Mouse (Mus musculus) forebrain, embryonic 10.5 days (tissue): ENCODE measurements around the gene Ube2j1. TPM values are rescaled to one million over a fixed set of nuclear protein-coding genes. Genes with fewer than 3 reads are reported as not detected.
"Not testable (repeated sequence)": the region's sequence is repeated elsewhere in the genome, so short reads cannot be mapped to it uniquely, and the experiment has no call there.

Experiments
- DNase-seq: peaks from one replicate; pipeline ENCODE4 v3.0.0-alpha.2; 2017; ENCODE audit warnings: low spot score; ENCODE audit errors: extremely low spot score
- H3K27ac ChIP-seq: fragments of 300-500 bp; sonication (generic); 2 replicates; pipeline ENCODE4 v1.5.1; 2016; ENCODE audit warnings: mild to moderate bottlenecking
- H3K27me3 ChIP-seq: fragments of 300-500 bp; sonication (generic); 2 replicates; pipeline ENCODE4 v1.6.1; 2016; ENCODE audit warnings: mild to moderate bottlenecking; ENCODE audit not compliant: poor library complexity, severe bottlenecking
- H3K36me3 ChIP-seq: fragments of 300-500 bp; sonication (generic); replicated peaks from 2 replicates; pipeline ENCODE4 v1.6.1; 2016; ENCODE audit warnings: mild to moderate bottlenecking, moderate library complexity
- H3K4me1 ChIP-seq: fragments of 300-500 bp; sonication (generic); 2 replicates; pipeline ENCODE4 v1.6.1; 2016
- H3K4me3 ChIP-seq: fragments of 300-500 bp; sonication (generic); 2 replicates; pipeline ENCODE4 v1.5.1; 2016; ENCODE audit warnings: mild to moderate bottlenecking, moderate library complexity
- H3K9me3 ChIP-seq: fragments of 300-500 bp; sonication (generic); 2 replicates; pipeline ENCODE4 v1.6.1; 2016; ENCODE audit warnings: mild to moderate bottlenecking, moderate library complexity
- WGBS: fragments of 180-500 bp; shearing (Covaris S2); methylation state at CpG from one replicate; pipeline ENCODE4 v1.1.7; 2016; 5-methylcytosine and 5-hydroxymethylcytosine counted together
- polyA plus RNA-seq: library from polyadenylated mRNA; unstranded; fragments of >200 nt; fragmentation: Nextera tagmentation; extraction: Ambion mirVana; gene quantifications from 2 replicates; pipeline ENCODE4 v1.2.1, GENCODE M21; 2016

Gene Ube2j1
- polyA plus RNA-seq, 1 experiment from 2014 or later, result 46.8 TPM

DNA sequence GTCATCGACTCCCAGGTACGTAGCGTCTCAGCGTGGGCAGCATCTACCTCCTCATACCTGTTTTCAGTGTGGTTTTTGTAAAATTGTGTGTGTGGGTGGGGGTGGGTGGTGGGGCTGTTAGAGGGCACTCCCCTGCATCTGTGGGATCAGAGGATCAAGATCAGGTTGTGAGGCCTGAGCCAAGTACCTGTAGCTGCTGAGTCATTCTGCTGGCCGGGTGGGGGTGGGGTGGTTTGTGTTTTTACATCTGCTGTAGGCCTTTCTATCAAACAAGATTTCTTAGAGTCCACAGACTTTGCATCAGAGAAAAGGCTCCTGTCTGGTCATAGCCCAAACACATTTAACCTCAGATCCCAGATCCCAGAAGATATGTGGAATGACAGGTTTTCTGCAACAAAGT lies 35.1 kb upstream of the Ube2j1 start:
- no peak for DNase-seq
- no peaks in the 10 kb centered on the region for H3K27me3 ChIP-seq
- peaks cover 45% of the 10 kb centered on the region for H3K36me3 ChIP-seq
- no peaks in the 10 kb centered on the region for H3K4me1 ChIP-seq
- no peak overlapping the region for H3K4me3 ChIP-seq
- no peaks in the 10 kb centered on the region; the same call in 1 of the 2 replicates for H3K9me3 ChIP-seq
- H3K27ac ChIP-seq, result no peak overlapping the region
- WGBS, result 94% methylated on average over 5 of the region's 5 CpGs

DNA sequence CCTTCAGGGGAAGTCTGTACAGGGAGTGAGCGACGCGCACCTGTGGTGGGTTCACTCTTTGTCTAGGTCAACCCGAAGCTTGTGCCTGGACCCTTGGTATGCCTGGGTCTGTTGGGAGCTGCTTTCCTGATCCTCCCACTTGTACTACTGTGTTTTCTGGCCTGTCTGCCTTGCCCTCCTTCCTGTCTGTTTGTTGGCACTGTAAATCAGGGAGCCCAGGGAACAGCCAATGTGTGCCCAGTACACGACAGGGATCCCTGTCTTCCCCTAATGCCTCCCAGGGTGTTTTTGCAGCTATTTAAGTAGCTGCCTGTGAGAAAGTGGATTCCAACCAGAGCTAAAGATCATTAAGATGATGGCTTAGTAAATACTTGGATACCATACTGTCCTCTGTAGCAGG lies 33.6 kb upstream of the Ube2j1 start:
- DNase-seq, result no peak
- no peaks in the 10 kb centered on the region; the same call in 1 of the 2 replicates for H3K9me3 ChIP-seq
- H3K27ac ChIP-seq, result no peak overlapping the region
- no peak overlapping the region for H3K4me3 ChIP-seq
- no peaks in the 10 kb centered on the region for H3K27me3 ChIP-seq
- H3K4me1 ChIP-seq, result no peaks in the 10 kb centered on the region
- peaks cover 41% of the 10 kb centered on the region for H3K36me3 ChIP-seq
- 94% methylated on average over 5 of the region's 5 CpGs for WGBS

DNA sequence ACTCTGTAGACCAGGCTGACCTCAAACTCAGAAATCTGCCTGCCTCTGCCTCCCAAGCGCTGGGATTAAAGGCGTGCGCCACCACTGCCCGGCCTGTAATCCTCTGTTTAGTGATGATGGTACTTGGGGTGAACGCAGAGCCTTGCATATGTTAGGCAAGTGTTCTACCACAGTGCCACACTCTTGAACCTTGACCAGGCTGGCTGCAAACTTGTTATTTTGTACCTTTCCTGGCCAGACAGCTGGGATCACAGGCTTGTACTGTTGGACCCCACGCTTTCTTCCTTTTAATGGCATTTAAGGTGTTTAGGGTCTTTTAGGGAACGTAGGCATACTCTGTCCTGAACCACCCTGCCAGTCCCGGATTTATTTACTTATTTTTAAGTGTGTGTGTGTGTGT lies 32.2 kb upstream of the Ube2j1 start:
- Histone ChIP-seq H3K9me3 (no peaks in the 10 kb centered on the region; the same call in 1 of the 2 replicates), H3K36me3 (peaks cover 44% of the 10 kb centered on the region)
- 93% methylated on average over 8 of the region's 8 CpGs for WGBS

DNA sequence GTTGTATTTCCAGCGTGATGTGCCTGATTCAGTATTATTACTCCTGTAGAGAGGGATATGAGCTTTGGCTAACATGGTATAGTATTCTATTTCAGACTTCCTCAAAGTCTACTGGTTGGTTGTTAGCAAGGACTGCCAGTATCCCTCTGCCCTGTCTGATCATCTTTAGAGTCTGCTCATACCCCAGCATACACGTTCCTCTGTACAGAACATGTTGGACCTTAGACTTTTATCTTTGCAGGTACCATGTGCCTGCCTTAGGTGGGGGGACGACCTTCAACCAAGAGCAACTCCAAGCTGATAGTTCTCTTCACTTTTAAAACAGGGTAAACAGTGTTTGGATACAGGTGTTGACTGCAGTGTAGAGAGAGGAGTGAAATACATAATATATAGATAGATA lies 29.1 kb upstream of the Ube2j1 start:
- Histone ChIP-seq H3K4me3 (no peak overlapping the region), H3K4me1 (no peaks in the 10 kb centered on the region), H3K27me3 (no peaks in the 10 kb centered on the region), H3K36me3 (peaks cover 61% of the 10 kb centered on the region), H3K9me3 (no peaks in the 10 kb centered on the region), H3K27ac (no peak overlapping the region)
- WGBS, result 89% methylated on average over 3 of the region's 3 CpGs
- DNase-seq, result no peak

More for the DNA sequence above, 32.2 kb upstream of the Ube2j1 start:
- no peak for DNase-seq
- Histone ChIP-seq H3K4me1 (no peaks in the 10 kb centered on the region), H3K27ac (no peak overlapping the region), H3K27me3 (no peaks in the 10 kb centered on the region), H3K4me3 (no peak overlapping the region)

DNA sequence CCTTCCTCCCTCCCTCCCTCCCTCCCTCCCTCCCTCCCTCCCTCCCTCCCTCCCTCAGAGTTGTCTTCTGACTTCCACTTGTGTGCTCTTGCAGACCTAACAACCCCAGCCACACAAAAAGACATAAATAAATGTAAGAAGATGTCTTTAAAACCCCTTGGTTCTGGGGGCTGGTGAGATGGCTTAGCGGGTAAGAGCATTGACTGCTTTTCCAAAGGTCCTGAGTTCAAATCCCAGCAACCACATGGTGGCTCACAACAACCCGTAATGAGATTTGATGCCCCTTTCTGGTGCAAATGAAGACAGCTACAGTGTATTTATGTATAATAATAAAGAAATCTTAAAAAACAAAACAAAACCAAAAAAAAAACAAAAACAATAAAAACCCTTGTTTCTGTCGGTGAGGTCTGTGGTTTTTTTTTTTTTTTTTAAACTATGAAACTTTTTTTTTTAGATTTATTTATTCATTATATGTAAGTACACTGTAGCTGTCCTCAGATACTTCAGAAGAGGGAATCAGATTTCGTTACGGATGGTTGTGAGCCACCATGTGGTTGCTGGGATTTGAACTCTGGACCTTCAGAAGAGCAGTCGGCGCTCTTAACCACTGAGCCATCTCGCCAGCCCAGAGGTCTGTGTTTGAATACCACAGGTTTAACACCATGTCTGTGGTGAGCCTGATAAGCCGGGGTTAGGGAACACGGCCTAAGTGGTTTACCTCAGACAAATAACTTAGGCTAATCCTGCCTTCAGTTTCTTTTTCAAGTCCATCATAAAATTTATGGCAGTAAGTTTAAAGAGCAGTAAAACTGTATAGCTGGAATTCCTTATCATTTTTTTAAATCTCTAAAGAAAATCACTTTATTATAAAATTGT lies 25.4 kb upstream of the Ube2j1 start:
- 94% methylated on average over 10 of the region's 10 CpGs for WGBS
- not testable (repeated sequence) for H3K4me3 ChIP-seq, H3K27ac ChIP-seq, H3K9me3 ChIP-seq, H3K27me3 ChIP-seq, DNase-seq, H3K4me1 ChIP-seq
- H3K36me3 ChIP-seq, result peaks cover 70% of the 10 kb centered on the region

DNA sequence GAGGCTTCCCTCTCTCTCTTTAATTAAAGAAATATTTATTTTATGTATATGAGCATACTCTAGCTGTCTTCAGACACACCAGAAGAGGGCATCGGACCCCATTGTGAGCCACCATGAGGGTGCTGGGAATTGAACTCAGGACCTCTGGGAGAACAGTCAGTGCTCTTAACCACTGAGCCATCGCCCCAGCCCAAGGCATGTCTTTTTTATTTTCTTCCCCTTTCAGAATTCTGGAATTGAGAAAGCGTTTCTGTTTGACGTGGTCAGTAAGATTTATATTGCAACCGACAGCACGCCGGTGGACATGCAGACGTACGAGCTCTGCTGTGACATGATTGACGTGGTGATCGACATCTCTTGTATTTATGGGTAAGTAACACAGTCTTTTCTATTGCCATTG lies 24.4 kb upstream of the Ube2j1 start:
- H3K36me3 ChIP-seq, result peaks cover 73% of the 10 kb centered on the region
- H3K9me3 ChIP-seq, result no peaks in the 10 kb centered on the region
- no peak overlapping the region for H3K27ac ChIP-seq
- 94% methylated on average over 11 of the region's 11 CpGs for WGBS
- no peak overlapping the region for H3K4me3 ChIP-seq
- DNase-seq, result no peak
- H3K27me3 ChIP-seq, result no peaks in the 10 kb centered on the region
- H3K4me1 ChIP-seq, result no peaks in the 10 kb centered on the region

DNA sequence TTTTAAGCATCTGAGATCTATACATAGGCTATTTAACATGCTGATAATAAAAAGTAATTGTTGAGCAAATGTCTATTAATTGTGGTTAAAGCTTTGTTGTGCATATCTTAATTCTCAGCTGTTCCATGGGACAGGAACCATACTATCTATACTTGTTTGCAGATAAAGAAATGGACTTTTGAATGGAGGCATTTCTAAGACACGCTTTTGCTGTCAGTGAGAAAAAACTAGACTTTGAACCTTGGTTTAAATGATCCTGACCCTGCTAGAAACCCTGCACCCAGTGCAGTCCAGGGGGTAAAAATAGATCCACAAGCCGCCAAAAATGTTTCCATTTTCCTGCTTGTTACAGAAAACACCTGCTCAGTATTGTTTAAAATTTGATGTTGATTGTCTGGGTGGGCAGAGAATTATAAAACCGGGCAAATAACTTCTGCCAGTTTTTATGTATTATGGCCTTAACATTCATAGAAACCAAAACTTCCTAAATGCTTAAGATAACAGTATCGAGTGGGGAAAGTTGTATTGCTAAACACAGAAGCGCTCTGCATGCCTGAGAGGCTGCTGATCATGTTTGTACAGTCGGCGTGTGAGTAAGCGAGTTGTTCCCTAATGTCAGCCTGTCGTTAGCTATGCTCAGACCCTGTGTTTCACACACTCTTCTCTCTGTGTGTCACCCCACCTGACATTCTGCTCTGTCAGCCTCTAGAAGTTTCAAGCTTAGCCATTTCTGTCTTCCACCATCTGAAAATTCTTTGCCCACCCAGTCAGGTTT lies 23.6 kb upstream of the Ube2j1 start:
- Histone ChIP-seq H3K27ac (no peak overlapping the region), H3K27me3 (no peaks in the 10 kb centered on the region), H3K36me3 (peaks cover 77% of the 10 kb centered on the region), H3K9me3 (no peaks in the 10 kb centered on the region), H3K4me1 (no peaks in the 10 kb centered on the region), H3K4me3 (no peak overlapping the region)
- no peak for DNase-seq
- WGBS, result 94% methylated on average over 9 of the region's 9 CpGs

DNA sequence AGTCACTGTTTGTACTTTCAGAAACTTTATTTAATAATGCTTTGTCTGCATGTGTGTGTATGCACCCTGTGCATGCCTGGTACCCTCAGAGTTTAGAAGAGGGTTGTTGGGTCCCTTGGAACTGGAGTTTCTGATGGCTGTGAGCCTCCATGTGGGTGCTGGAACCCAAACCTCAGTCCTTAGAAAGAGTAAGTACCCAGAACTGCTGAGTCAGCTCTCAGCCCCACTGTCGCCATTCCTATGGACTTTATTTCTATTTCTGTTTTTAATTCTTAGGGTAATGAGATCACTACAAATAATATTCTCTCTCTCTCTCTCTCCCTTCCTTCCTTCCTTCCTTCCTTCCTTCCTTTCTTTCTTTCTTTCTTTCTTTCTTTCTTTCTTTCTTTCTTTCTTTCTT lies 21.1 kb upstream of the Ube2j1 start:
- peaks cover 9% of the 10 kb centered on the region; the same call in 1 of the 2 replicates for H3K9me3 ChIP-seq
- 92% methylated on average over 1 of the region's 1 CpGs for WGBS
- peaks cover 81% of the 10 kb centered on the region for H3K36me3 ChIP-seq
- no peak overlapping the region for H3K27ac ChIP-seq
- H3K4me1 ChIP-seq, result no peaks in the 10 kb centered on the region
- H3K4me3 ChIP-seq, result no peak overlapping the region
- no peak for DNase-seq
- H3K27me3 ChIP-seq, result no peaks in the 10 kb centered on the region

DNA sequence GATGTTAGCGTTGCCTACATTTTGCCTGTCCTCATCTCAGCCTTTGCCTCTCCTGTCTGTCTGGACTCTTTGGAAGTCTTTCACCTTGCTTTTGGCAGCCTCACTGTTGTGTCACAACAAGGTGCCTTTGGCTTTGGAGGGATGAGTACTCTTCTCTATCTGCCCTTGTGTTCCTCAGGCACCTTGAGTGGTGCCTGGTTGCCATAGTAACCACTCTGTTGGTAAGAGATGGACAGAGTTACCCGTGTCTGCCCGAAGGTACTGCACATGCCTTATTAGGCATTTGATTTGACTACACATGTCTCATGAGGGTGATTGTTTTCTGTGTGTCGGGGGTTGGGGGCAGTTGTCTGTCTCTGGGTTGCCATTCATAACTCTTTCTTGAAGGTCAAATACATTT lies 18.7 kb upstream of the Ube2j1 start:
- WGBS, result 96% methylated on average over 4 of the region's 4 CpGs
- no peaks in the 10 kb centered on the region for H3K4me1 ChIP-seq
- peaks cover 9% of the 10 kb centered on the region; the same call in 1 of the 2 replicates for H3K9me3 ChIP-seq
- no peak for DNase-seq
- no peaks in the 10 kb centered on the region for H3K27me3 ChIP-seq
- H3K36me3 ChIP-seq, result peaks cover 68% of the 10 kb centered on the region
- no peak overlapping the region for H3K4me3 ChIP-seq
- H3K27ac ChIP-seq, result no peak overlapping the region

DNA sequence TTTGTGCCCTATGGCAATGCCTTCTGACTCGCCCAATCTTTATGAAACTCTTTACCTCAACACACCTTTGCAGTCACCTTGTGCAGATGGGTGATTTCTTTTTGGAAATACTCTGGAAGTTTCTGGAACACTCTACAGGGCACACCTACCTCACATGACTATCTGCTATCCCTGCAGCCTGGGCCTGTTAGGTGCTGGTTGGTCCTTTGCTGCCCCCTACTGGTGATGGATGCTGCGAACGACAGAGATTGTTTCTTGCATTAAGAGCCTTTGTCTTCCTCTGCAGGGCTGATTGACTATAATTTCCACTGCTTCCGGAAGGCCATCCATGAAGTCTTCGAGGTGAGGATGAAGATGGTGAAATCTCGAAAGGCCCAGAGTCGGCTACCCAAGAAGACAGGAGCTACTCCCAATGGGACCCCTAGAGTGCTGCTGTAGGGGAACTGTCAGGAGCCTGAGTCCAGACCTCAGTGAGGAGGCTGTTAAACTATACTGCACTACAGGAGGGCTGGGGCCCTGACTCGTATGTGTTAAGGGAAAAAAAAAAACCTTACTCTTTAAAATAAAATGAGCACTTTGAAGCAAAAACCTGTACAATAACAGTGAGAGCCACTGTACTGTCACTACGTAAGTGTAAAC lies 12.7 kb upstream of the Ube2j1 start:
- Histone ChIP-seq H3K27me3 (no peaks in the 10 kb centered on the region), H3K36me3 (peaks cover 51% of the 10 kb centered on the region), H3K4me1 (no peaks in the 10 kb centered on the region), H3K4me3 (no peak overlapping the region), H3K27ac (no peak overlapping the region), H3K9me3 (peaks cover 9% of the 10 kb centered on the region; the same call in 1 of the 2 replicates)
- 62% methylated on average over 9 of the region's 9 CpGs for WGBS
- DNase-seq, result peak; percentile 85

DNA sequence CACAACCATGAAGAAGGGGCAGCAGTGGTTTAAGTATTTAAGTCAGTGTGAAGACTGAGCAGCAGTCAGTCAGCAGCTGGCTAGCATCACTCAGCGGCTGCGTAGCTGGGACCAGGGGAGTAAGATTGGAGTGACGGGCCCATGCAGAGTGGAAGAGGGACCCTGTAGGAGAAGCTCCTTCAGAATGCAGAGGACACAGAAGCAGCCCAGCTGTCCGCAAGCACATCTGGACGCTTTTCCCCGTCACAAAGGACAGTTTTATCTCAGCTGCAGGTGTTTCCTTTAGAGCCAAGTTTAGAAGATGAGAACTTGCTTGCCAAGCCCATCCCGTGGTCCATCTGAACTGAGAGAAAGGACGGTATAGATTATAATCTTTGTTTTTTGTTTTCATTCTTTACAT lies 6.8 kb upstream of the Ube2j1 start:
- Histone ChIP-seq H3K4me3 (no peak overlapping the region), H3K27me3 (no peaks in the 10 kb centered on the region), H3K36me3 (peaks cover 32% of the 10 kb centered on the region), H3K9me3 (no peaks in the 10 kb centered on the region), H3K4me1 (no peaks in the 10 kb centered on the region), H3K27ac (no peak overlapping the region)
- DNase-seq, result no peak
- WGBS, result 83% methylated on average over 8 of the region's 8 CpGs

DNA sequence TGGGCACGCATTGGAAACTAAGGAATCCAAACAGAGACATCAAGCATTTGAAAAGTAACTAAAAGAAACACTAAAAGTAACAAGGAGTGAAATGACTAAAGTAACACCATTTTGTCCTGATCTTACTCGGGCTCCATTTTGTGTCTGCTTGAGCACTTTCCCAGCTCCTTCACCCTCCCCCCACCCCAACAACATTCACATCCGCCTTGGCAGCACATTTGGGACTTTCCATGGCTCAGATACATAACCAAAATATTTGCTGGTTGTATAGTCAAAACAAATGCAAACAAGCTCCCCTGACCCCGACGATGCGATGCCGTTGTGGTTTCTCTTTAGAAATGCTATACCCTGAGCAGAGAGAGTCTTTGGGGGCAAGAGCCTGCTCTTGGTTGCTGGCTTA lies 2.1 kb upstream of the Ube2j1 start:
- H3K4me1 ChIP-seq, result peaks cover 17% of the 10 kb centered on the region
- WGBS, result 90% methylated on average over 7 of the region's 7 CpGs
- H3K4me3 ChIP-seq, result no peak overlapping the region
- no peak overlapping the region for H3K27ac ChIP-seq
- H3K27me3 ChIP-seq, result no peaks in the 10 kb centered on the region
- peaks cover 19% of the 10 kb centered on the region for H3K36me3 ChIP-seq
- no peaks in the 10 kb centered on the region for H3K9me3 ChIP-seq
- DNase-seq, result no peak
